Mouse (Mus musculus) embryonic fibroblast, embryonic 13.5 days (primary cell): ENCODE data around the gene Klf17. TPM values are rescaled to one million over a fixed set of nuclear protein-coding genes. Genes with fewer than 3 reads are reported as not detected.
"Not testable (repeated sequence)": the region's sequence is repeated elsewhere in the genome, so short reads cannot be mapped to it uniquely, and the experiment has no call there.

Source experiments
- H3K27ac ChIP-seq: 2 replicates; pipeline ENCODE4 v1.5.1; 2012; ENCODE audit warnings: low read length, control low read depth, inconsistent platforms; ENCODE audit not compliant: insufficient read depth
- H3K4me1 ChIP-seq: 2 replicates; pipeline ENCODE4 v1.6.1; 2011; ENCODE audit warnings: low read length; ENCODE audit not compliant: control insufficient read depth, insufficient read depth
- H3K4me3 ChIP-seq: 2 replicates; pipeline ENCODE4 v1.5.1; 2011; ENCODE audit warnings: mild to moderate bottlenecking, control low read depth, low read length; ENCODE audit not compliant: insufficient read depth
- CTCF ChIP-seq: IDR thresholded peaks from 2 replicates; pipeline ENCODE4 v1.5.1; 2011; ENCODE audit warnings: mild to moderate bottlenecking, control low read depth, low read length, moderate library complexity, borderline replicate concordance; ENCODE audit not compliant: insufficient read depth
- POLR2A ChIP-seq: IDR thresholded peaks from 2 replicates; pipeline ENCODE4 v1.6.1; 2011; ENCODE audit warnings: low read depth, mild to moderate bottlenecking, control low read depth, low read length, moderate library complexity
- polyA plus RNA-seq: library from polyadenylated mRNA; stranded (reverse); fragments of >200 nt; gene quantifications from 2 replicates; pipeline ENCODE4 v1.2.4, GENCODE M21; 2011; ENCODE audit warnings: low read depth; ENCODE audit not compliant: missing spikeins, insufficient read length

Klf17 gene
- polyA plus RNA-seq, 1 experiment: not detected

DNA sequence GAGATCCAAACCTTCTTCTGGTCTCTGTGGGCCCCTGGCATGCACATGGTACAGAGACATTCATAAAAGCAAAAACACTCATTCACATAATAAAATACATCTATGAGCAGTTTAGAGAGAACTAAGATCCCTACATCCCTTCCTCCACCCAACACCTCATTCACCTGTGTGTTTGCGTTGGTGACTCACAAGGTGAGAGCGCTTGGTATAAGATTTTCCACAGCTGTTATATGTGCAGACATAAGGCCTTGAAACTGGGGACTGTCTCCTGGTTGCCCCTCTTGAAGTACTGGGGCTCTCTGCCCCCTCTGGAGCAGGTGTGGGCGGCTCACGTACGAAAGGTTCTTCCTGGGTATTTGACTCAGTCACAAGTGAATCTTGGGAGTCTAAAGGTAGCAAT is 5.3 kb downstream of the Klf17 start:
- Histone ChIP-seq H3K4me3 (no peak overlapping the region), H3K4me1 (no peaks in the 10 kb centered on the region), H3K27ac (no peak overlapping the region)
- TF ChIP-seq POLR2A: no peak
- no peak for TF ChIP-seq CTCF

- not testable (repeated sequence) for H3K27ac ChIP-seq, H3K4me1 ChIP-seq, H3K4me3 ChIP-seq
Measured at GRCm38 (mm10) chr4:117752469-117752868, 13.0 kb downstream of the Klf17 start.

GRCm38 (mm10) chr4:117737559-117737958 is 27.9 kb downstream of the Klf17 start:
- no peaks in the 10 kb centered on the region for H3K4me1 ChIP-seq
- peak; percentile 49; the same call in 1 of the 2 replicates for TF ChIP-seq CTCF
- no peak for TF ChIP-seq POLR2A
- no peak overlapping the region for H3K4me3 ChIP-seq
- H3K27ac ChIP-seq: no peak overlapping the region

DNA sequence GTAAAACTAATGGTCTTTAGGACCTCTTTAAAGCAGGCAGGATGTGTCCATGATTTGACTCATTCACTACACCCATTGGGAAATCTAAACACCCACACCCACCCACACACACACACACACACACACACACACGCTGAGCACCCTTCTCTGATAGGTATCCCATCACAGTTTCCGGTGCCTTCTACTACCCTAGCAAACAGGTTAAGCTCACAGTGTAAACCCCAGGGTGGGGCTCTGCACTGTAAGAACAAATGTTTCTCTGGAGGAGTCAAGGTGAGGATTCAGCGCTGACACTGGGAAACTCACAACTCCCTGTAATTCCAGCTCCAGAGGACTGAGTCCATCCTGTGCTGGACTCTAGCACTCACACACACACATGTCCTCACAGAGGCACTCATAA is 33.5 kb downstream of the Klf17 start:
- Histone ChIP-seq H3K4me1 (no peaks in the 10 kb centered on the region), H3K4me3 (no peak overlapping the region), H3K27ac (no peak overlapping the region)
- TF ChIP-seq CTCF (no peak), POLR2A (no peak)

GRCm38 (mm10) chr4:117724112-117724511 is 41.3 kb downstream of the Klf17 start, which contains the start of gene Gm12845:
Gene Gm12845 (plus strand): TSS chr4:117724412.
- no peaks in the 10 kb centered on the region for H3K4me1 ChIP-seq
- H3K27ac ChIP-seq: no peak within 1 kb of the TSS
- TF ChIP-seq CTCF (no peak), POLR2A (no peak)
- H3K4me3 ChIP-seq: no peak within 1 kb of the TSS

GRCm38 (mm10) chr4:117713303-117714098 is 51.9 kb downstream of the Klf17 start:
- H3K27ac ChIP-seq: no peak overlapping the region
- no peaks in the 10 kb centered on the region for H3K4me1 ChIP-seq
- no peak overlapping the region for H3K4me3 ChIP-seq
- TF ChIP-seq CTCF (no peak), POLR2A (no peak)

DNA sequence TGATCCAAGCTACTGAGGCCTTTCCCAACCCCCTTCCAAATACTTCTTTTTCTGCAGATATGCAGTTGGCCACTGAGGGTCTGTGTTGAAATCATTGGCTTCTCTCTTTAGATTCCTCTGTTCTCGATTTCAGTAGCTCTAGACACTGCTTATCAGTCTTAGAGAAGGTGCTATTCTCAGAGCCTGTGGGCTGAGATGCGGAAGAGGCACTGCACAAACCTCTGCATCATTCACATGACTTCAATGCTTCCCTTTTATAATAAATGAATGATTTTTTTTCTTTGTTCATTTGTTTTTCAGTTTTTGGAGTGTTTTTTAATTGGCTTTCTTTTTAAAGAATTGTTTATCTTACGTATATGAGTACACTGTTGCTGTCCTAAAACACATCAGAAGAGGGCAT is 53.1 kb downstream of the Klf17 start:
- no peak for TF ChIP-seq POLR2A
- TF ChIP-seq CTCF: no peak
- Histone ChIP-seq H3K4me3 (no peak overlapping the region), H3K4me1 (no peaks in the 10 kb centered on the region), H3K27ac (no peak overlapping the region)

GRCm38 (mm10) chr4:117708780-117709550 is 56.5 kb downstream of the Klf17 start:
- TF ChIP-seq CTCF (no peak), POLR2A (no peak)

More at GRCm38 (mm10) chr4:117708780-117709550, 56.5 kb downstream of the Klf17 start:
- no peaks in the 10 kb centered on the region for H3K4me1 ChIP-seq
- no peak overlapping the region for H3K27ac ChIP-seq
- H3K4me3 ChIP-seq: no peak overlapping the region

Other genes starting within 250 kb of the Klf17 start
- 60.8 and 67.3 TPM in 2 replicates for gene Eri3, start 215.3 kb downstream of the Klf17 start, polyA plus RNA-seq
- 17.9 and 18.6 TPM in 2 replicates for gene Dmap1, start 83.4 kb downstream of the Klf17 start, polyA plus RNA-seq
- gene Gm12845, start 41.2 kb downstream of the Klf17 start, polyA plus RNA-seq: not detected in 2 replicates
- gene Slc6a9, start 68.9 kb upstream of the Klf17 start, polyA plus RNA-seq: 26.0 and 44.0 TPM in 2 replicates
- 0.78 and 2.5 TPM in 2 replicates for gene Ccdc24, start 106.9 kb upstream of the Klf17 start, polyA plus RNA-seq
- 43.8 and 45.6 TPM in 2 replicates for gene B4galt2, start 117.8 kb upstream of the Klf17 start, polyA plus RNA-seq
- 137 and 146 TPM in 2 replicates for gene Atp6v0b, start 121.7 kb upstream of the Klf17 start, polyA plus RNA-seq
- 6.6 and 10.0 TPM in 2 replicates for gene Dph2, start 126.4 kb upstream of the Klf17 start, polyA plus RNA-seq
- gene Ipo13, start 149.4 kb upstream of the Klf17 start, polyA plus RNA-seq: 44.3 and 45.6 TPM in 2 replicates
- 2.7 and 5.8 TPM in 2 replicates for gene Artn, start 164.1 kb upstream of the Klf17 start, polyA plus RNA-seq